Mouse (Mus musculus) inflammation-experienced regulatory T-cells (primary cell): ENCODE data around the gene Defb28. TPM values are rescaled to one million over a fixed set of nuclear protein-coding genes. Genes with fewer than 3 reads are reported as not detected.

Experiments used
- polyA plus RNA-seq, 2 experiments: library from polyadenylated mRNA; unstranded; fragments of 100-300 nt; shearing (Covaris generic); gene quantifications; one replicate each; pipeline ENCODE4 v1.2.1; 2017

Gene Defb28
- polyA plus RNA-seq = not detected

DNA sequence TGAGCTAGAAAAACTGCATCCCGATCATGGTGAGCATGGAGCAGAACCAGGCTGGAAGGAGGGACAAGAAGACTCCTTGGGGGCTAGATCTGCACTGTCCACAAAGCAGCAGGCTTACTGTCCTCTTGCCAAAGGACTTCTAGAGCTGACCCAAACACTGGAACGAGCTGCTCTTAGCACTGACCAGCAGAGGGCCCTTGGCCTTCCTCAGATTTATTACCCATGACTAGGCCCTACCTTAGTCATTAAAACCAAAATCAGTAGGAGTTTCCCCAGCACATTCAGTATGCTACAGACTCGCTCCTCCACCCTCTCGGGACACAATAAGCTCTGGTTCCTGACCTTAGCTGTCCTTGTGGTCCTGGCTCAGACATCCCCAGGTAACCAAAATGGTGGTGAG, at the start of gene Defb28:
Defb28 (plus strand) TSS at position 275 of the 400 bp plus-strand sequence.

GRCm38 (mm10) chr2:152476763-152477162, 41.3 kb upstream of the Defb28 start, which contains the start of gene Defb20:
Gene Defb20, plus strand, starts transcription at chr2:152477063.

DNA sequence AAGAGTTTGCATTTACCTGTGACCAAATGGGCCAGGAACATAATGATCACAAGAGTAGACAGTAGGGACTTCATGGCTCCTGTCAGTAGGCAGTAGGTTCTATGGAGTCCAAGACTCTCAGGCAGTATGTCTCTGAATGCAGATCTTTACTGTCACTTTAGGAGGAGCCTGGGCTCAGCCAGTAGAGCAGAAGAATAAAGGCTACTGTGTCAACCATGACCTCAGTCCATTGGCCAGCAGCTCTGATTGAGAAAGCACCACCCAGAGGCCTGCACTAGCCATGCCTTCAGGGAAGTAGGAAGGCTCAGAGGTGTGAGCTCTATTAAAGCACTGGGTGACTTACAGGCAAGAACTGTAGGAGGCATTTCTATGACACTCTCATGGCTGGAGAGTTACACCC, 28.0 kb upstream of the Defb28 start, which contains the start of gene Defb22:
Defb22 (minus strand) TSS at position 101 of the 400 bp plus-strand sequence.

GRCm38 (mm10) chr2:152511592-152511991, 6.5 kb upstream of the Defb28 start, which contains the start of gene Defb26:
Gene Defb26, minus strand, starts transcription at chr2:152511692.

DNA sequence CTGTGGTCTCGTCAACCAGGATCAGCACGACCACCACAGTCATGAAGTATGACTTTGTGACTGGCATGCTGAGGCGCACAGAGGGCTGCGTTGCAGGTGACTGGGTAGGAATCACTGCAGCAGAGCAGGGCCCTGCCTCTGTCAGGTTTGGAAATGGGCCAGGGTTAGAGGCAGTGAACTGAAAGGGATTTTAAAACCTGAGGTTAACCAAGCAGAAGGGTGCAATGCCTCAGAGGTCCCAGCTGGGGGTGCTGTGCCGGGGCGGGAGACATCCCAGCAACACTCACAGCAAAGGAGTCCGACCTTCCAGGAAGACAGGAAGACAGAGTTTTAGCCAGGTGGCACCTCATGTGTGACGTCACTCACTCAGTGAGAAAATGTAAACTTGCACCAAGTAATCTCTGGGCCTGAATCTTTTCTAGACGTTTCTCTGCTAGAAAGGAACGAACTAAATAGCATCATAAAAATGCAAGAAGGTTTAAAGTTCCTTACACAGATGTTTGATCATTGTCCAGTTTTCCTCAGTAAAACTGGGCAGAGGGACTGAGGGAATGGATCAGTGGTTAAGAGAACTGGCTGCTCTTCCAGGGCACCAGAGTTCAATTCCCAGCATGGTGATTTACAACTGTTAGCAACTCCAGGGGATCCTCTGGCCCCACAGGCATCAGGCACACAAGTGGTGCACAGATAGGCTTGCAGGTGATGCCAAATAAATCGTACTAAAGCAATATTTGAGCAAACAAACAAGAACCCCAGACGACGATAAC, 22.1 kb downstream of the Defb28 start, which contains the start of gene Defb29:
Defb29 (minus strand) TSS at position 155 of the 767 bp plus-strand sequence.

DNA sequence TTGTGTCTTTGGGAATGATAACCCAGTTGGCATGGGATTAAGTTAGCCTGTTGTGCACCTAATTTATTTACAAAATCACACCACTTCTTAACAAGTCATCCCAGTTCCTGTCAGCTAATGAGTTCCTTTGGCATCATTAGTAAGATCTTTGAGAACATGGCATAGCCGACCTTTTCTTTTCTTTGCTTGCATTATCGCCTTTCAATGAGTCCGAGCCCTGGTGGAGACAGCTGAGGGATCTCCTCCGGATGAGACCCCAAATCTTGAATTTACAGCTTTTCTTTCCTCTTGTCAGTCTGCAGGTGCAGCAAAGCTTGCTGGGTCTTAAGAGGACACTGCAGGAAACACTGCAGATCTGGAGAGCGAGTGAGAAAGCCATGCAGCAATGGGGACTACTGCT, 51.0 kb downstream of the Defb28 start, which contains the start of gene Gm17416:
Gm17416 (plus strand) TSS at position 301 of the 400 bp plus-strand sequence.

Other genes with a start within 250 kb of the Defb28 start
- 10 to 100 TPM; 57.5 to 70.2 TPM for gene Tbc1d20, start 224.4 kb upstream of the Defb28 start, polyA plus RNA-seq
- 100 to 1,000 TPM; 268 to 303 TPM for gene Rbck1, start 185.6 kb upstream of the Defb28 start, polyA plus RNA-seq
- gene Trib3, start 174.2 kb upstream of the Defb28 start, polyA plus RNA-seq = 1 to 10 TPM; 2.4 to 2.8 TPM
- gene Nrsn2, start 141.6 kb upstream of the Defb28 start, polyA plus RNA-seq = 1 to 10 TPM in 1 of 2 experiments, not detected in 1; 1.7 TPM
- gene Sox12, start 120.2 kb upstream of the Defb28 start, polyA plus RNA-seq = 1 to 10 TPM in 1 of 2 experiments, under 1 TPM in 1; 0.96 to 1.0 TPM
- gene Zcchc3, start 103.2 kb upstream of the Defb28 start, polyA plus RNA-seq = 1 to 10 TPM; 3.2 to 5.2 TPM
- under 1 TPM in 1 of 2 experiments, not detected in 1; 0.32 TPM for gene 6820408C15Rik, start 102.7 kb upstream of the Defb28 start, polyA plus RNA-seq
- gene Defb23, start 53.6 kb upstream of the Defb28 start, polyA plus RNA-seq = not detected
- not detected for gene Defb20, start 41.2 kb upstream of the Defb28 start, polyA plus RNA-seq
- gene Defb22, start 28.1 kb upstream of the Defb28 start, polyA plus RNA-seq = under 1 TPM in 1 of 2 experiments, not detected in 1; 0.93 TPM
- gene Defb26, start 6.6 kb upstream of the Defb28 start, polyA plus RNA-seq = not detected
- gene Defb29, start 21.8 kb downstream of the Defb28 start, polyA plus RNA-seq = not detected
- gene Gm17416, start 51.1 kb downstream of the Defb28 start, polyA plus RNA-seq = not detected
- gene Defb21, start 54.5 kb downstream of the Defb28 start, polyA plus RNA-seq = not detected
- 1 to 10 TPM in 1 of 2 experiments, not detected in 1; 1.0 TPM for gene Defb19, start 62.1 kb downstream of the Defb28 start, polyA plus RNA-seq
- gene Defb45, start 81.1 kb downstream of the Defb28 start, polyA plus RNA-seq = not detected
- gene Defb36, start 86.1 kb downstream of the Defb28 start, polyA plus RNA-seq = under 1 TPM in 1 of 2 experiments, not detected in 1; 0.86 TPM
- gene Defb25, start 104.8 kb downstream of the Defb28 start, polyA plus RNA-seq = not detected
- not detected for gene Rem1, start 108.7 kb downstream of the Defb28 start, polyA plus RNA-seq
- gene H13, start 151.2 kb downstream of the Defb28 start, polyA plus RNA-seq = 100 to 1,000 TPM; 196 to 218 TPM
- gene Mcts2, start 168.8 kb downstream of the Defb28 start, polyA plus RNA-seq = 10 to 100 TPM in 1 of 2 experiments, 1 to 10 TPM in 1; 4.9 to 10.2 TPM
- under 1 TPM; 0.40 to 0.46 TPM for gene Id1, start 218.0 kb downstream of the Defb28 start, polyA plus RNA-seq
- 1 to 10 TPM in 1 of 2 experiments, under 1 TPM in 1; 0.36 to 1.8 TPM for gene Cox4i2, start 235.9 kb downstream of the Defb28 start, polyA plus RNA-seq